Mouse (Mus musculus) frontal cortex, adult 2 months (tissue): ENCODE results near the gene Wfdc16. TPM values are rescaled to one million over a fixed set of nuclear protein-coding genes. Genes with fewer than 3 reads are reported as not detected.
"Not testable (repeated sequence)": the region's sequence is repeated elsewhere in the genome, so short reads cannot be mapped to it uniquely, and the experiment has no call there.

ENCODE experiments used
- DNase-seq, 2 experiments: peaks; one replicate each; pipeline ENCODE4 v3.0.0; 2022; ENCODE audit warnings: low spot score in 1 of 2; ENCODE audit errors: extremely low spot score in 1 of 2
- polyA plus RNA-seq: library from polyadenylated mRNA; depleted of rRNA; stranded (reverse); fragments of >200 nt; gene quantifications from 2 replicates; pipeline ENCODE4 v1.2.3, GENCODE M21; 2012; rRNA removed

Wfdc16 gene
- polyA plus RNA-seq: not detected in 2 replicates

- no peak for DNase-seq
These were observed at the start of gene Wfdc16 for GRCm38 (mm10) chr2:164638696-164639095. Gene Wfdc16, minus strand, starts transcription at chr2:164638796.

- DNase-seq: no peak
These were observed 46.2 kb upstream of the Wfdc16 start, which contains the start of gene Wfdc13 for GRCm38 (mm10) chr2:164684807-164685206. Gene Wfdc13, plus strand, starts transcription at chr2:164685107.

GRCm38 (mm10) chr2:164679906-164680305 lies 41.3 kb upstream of the Wfdc16 start:
- DNase-seq: no peak

- DNase-seq: peak; percentile 10 to 68
These were observed 40.4 kb upstream of the Wfdc16 start for GRCm38 (mm10) chr2:164678848-164679625.

GRCm38 (mm10) chr2:164676916-164677685 lies 38.5 kb upstream of the Wfdc16 start:
- DNase-seq: no peak

GRCm38 (mm10) chr2:164676103-164676502 lies 37.5 kb upstream of the Wfdc16 start:
- DNase-seq: no peak

- peak in 1 of 2 experiments; percentile 16 for DNase-seq
These were observed 35.4 kb upstream of the Wfdc16 start, which contains the start of gene Wfdc11 for GRCm38 (mm10) chr2:164673987-164674386. Gene Wfdc11, minus strand, starts transcription at chr2:164674087.

GRCm38 (mm10) chr2:164670938-164671337 lies 32.3 kb upstream of the Wfdc16 start:
- DNase-seq: no peak

GRCm38 (mm10) chr2:164670261-164670660 lies 31.7 kb upstream of the Wfdc16 start:
- no peak for DNase-seq

- DNase-seq: no peak
These were observed 26.3 kb upstream of the Wfdc16 start for GRCm38 (mm10) chr2:164664851-164665250.

GRCm38 (mm10) chr2:164656483-164656882 lies 17.9 kb upstream of the Wfdc16 start, which contains the start of gene Wfdc9:
Gene Wfdc9, minus strand, starts transcription at chr2:164656583.
- DNase-seq: no peak

- peak in 1 of 2 experiments; percentile 26 for DNase-seq
These were observed 17.3 kb upstream of the Wfdc16 start, which contains the start of gene Wfdc10 for GRCm38 (mm10) chr2:164655858-164656257. Gene Wfdc10, plus strand, starts transcription at chr2:164656046.

GRCm38 (mm10) chr2:164641881-164642673 lies 3.5 kb upstream of the Wfdc16 start:
- DNase-seq: peak in 1 of 2 experiments; percentile 27

- no peak for DNase-seq
These were observed 2.5 kb upstream of the Wfdc16 start for GRCm38 (mm10) chr2:164641129-164641528.

- no peak for DNase-seq
These were observed 3.3 kb downstream of the Wfdc16 start for GRCm38 (mm10) chr2:164635266-164635665.

GRCm38 (mm10) chr2:164621775-164622174 lies 16.8 kb downstream of the Wfdc16 start:
- no peak for DNase-seq

GRCm38 (mm10) chr2:164619050-164619449 lies 19.5 kb downstream of the Wfdc16 start:
- DNase-seq: no peak

GRCm38 (mm10) chr2:164615386-164615785 lies 23.2 kb downstream of the Wfdc16 start:
- DNase-seq: no peak

GRCm38 (mm10) chr2:164613471-164613870 lies 25.1 kb downstream of the Wfdc16 start, which contains the start of the genes Wfdc6b and Wfdc8:
Gene Wfdc6b, plus strand, starts transcription at chr2:164613522.
Gene Wfdc8, minus strand, starts transcription at chr2:164613626.
- DNase-seq: not testable (repeated sequence)

- DNase-seq: no peak
These were observed 29.8 kb downstream of the Wfdc16 start for GRCm38 (mm10) chr2:164608781-164609180.
